Mouse (Mus musculus) intestine, postnatal 0 days (tissue): Measurements from ENCODE around the gene Calhm3. TPM values are rescaled to one million over a fixed set of nuclear protein-coding genes. Genes with fewer than 3 reads are reported as not detected.
"Not testable (repeated sequence)": the region's sequence is repeated elsewhere in the genome, so short reads cannot be mapped to it uniquely, and the experiment has no call there.

Experiments
- ATAC-seq: fragments of 200-750 bp; cut with Nextera tagmentation; 2 replicates; pipeline ENCODE4 v1.8.0; 2017; ENCODE audit warnings: mild to moderate bottlenecking, moderate TSS enrichment, moderate library complexity
- H3K27ac ChIP-seq: fragments of 300-500 bp; sonication (generic); 2 replicates; pipeline ENCODE4 v1.5.1; 2014; ENCODE audit warnings: mild to moderate bottlenecking, low read depth, low read length, moderate library complexity
- H3K27me3 ChIP-seq: fragments of 300-500 bp; sonication (generic); replicated peaks from 2 replicates; pipeline ENCODE4 v1.6.1; 2014; ENCODE audit warnings: low read length, mixed read lengths; ENCODE audit not compliant: control insufficient read depth, insufficient read depth
- H3K36me3 ChIP-seq: fragments of 300-500 bp; sonication (generic); 2 replicates; pipeline ENCODE4 v1.6.1; 2014; ENCODE audit warnings: mild to moderate bottlenecking, moderate library complexity; ENCODE audit not compliant: control insufficient read depth, insufficient read depth
- H3K4me1 ChIP-seq: fragments of 300-500 bp; sonication (generic); replicated peaks from 2 replicates; pipeline ENCODE4 v1.6.1; 2014; ENCODE audit warnings: antibody characterized with exemption, low read length, mixed read lengths; ENCODE audit not compliant: control insufficient read depth, insufficient read depth
- H3K4me2 ChIP-seq: fragments of 300-500 bp; sonication (generic); replicated peaks from 2 replicates; pipeline ENCODE4 v1.6.1; 2014; ENCODE audit warnings: low read depth, mild to moderate bottlenecking, moderate library complexity
- H3K4me3 ChIP-seq: fragments of 300-500 bp; sonication (generic); 2 replicates; pipeline ENCODE4 v1.5.1; 2014; ENCODE audit warnings: low read depth, low read length
- H3K9ac ChIP-seq: fragments of 300-500 bp; sonication (generic); 2 replicates; pipeline ENCODE4 v1.6.1; 2014; ENCODE audit warnings: mild to moderate bottlenecking, low read depth, low read length
- H3K9me3 ChIP-seq: fragments of 300-500 bp; sonication (generic); 2 replicates; pipeline ENCODE4 v1.6.1; 2016; ENCODE audit warnings: mixed run types; ENCODE audit not compliant: control insufficient read depth
- CTCF ChIP-seq: sonication (generic); IDR thresholded peaks from 2 replicates; pipeline ENCODE4 v1.5.1; 2016; ENCODE audit warnings: low read depth, mild to moderate bottlenecking, control low read depth, antibody characterized with exemption, moderate library complexity
- WGBS: fragments of 180-500 bp; shearing (Covaris S2); extraction: QIAGEN DNeasy Blood & Tissue Kit; methylation state at CpG from one replicate; pipeline ENCODE4 v1.1.7; 2014; 5-methylcytosine and 5-hydroxymethylcytosine counted together
- polyA plus RNA-seq: library from polyadenylated mRNA; unstranded; fragments of >200 nt; fragmentation: Nextera tagmentation; extraction: Ambion mirVana; gene quantifications from 2 replicates; pipeline ENCODE4 v1.2.1, GENCODE M21; 2015

The Calhm3 gene
- polyA plus RNA-seq, 1 experiment from 2014 or later = 0.95 TPM

DNA sequence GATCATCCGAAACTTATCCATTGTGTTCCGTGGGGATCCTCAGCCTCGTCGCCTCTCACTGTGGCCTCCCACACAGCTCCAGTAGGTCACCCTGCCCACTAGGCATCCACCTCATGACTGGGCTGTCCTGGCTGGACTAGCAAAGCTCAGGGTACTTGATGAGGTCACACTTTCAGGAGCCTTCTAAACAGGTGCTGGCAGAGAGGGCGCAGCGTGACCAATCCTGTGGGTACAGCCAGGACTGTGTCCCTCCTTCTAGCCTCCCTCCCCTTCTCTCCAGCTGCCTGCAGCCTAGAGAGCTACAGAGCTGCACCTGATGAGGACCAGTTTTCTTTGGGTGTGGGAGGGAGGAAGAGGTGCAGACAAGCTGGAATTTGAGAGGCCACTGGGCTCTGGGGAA lies 13.4 kb downstream of the Calhm3 start, which contains the start of gene Calhm1:
Gene Calhm1, minus strand, starts transcription at position 101 of the 400 bp plus-strand sequence.
- 91% methylated on average over 6 of the region's 6 CpGs for WGBS
- no peak within 1 kb of the TSS for H3K4me3 ChIP-seq

DNA sequence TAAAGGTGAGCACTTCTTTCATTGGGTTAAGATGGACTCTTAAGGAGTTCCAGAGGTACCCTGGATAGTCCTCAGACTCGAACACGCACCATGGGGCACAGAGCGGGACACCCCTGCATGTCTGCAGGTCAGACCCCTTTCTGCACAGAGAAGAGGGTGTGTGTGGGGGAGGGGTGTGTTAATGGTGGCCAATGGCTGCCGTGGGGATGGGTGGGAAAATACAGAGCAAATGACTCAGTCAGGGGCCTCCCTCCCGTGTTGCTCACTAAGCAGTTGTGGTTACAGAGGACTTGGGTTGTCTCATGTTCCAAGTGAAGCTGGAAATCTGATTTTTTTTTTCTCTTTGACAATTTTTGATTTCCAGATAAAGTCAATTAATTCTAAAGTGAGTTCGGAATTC lies 15.1 kb downstream of the Calhm3 start:
- Histone ChIP-seq H3K4me2 (no peak overlapping the region), H3K27ac (no peak overlapping the region), H3K4me3 (no peak overlapping the region), H3K27me3 (no peaks in the 10 kb centered on the region), H3K9ac (no peak overlapping the region), H3K36me3 (no peaks in the 10 kb centered on the region), H3K9me3 (no peaks in the 10 kb centered on the region), H3K4me1 (peaks cover 5% of the 10 kb centered on the region; the same call in 1 of the 2 replicates)
- no peak for ATAC-seq
- TF ChIP-seq CTCF = no peak
- 74% methylated on average over 6 of the region's 6 CpGs for WGBS

More for the DNA sequence above, 13.4 kb downstream of the Calhm3 start, which contains the start of gene Calhm1:
- no peaks in the 10 kb centered on the region for H3K36me3 ChIP-seq
- H3K27ac ChIP-seq = no peak within 1 kb of the TSS
- no peaks in the 10 kb centered on the region for H3K4me1 ChIP-seq
- no peak for TF ChIP-seq CTCF
- ATAC-seq = no peak
- H3K9ac ChIP-seq = no peak within 1 kb of the TSS
- no peak within 1 kb of the TSS for H3K4me2 ChIP-seq
- no peaks in the 10 kb centered on the region for H3K9me3 ChIP-seq
- no peaks in the 10 kb centered on the region for H3K27me3 ChIP-seq

DNA sequence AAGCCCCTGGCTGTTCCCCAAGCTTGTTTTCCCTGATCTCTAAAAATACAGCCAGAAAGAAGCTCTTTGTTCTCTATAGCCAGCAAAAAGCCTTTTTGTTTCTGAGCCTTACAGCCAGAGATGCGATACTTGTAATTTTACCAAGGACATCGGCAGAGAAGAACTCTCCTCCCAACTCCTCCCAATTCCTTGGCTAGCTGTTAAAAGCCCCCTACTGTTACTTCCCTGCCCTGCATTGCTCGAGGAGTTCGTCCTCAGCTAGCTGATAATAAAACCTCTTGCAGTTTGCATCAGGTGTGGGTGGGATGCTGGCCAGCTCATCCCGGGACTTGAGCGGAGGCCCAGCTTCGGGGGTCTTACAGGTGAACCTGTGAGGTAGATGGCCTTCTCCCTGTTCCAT lies 18.0 kb downstream of the Calhm3 start:
- TF ChIP-seq CTCF = 0 out of 2 replicates have a peak, but pooled peaks have one; percentile 21
- H3K36me3 ChIP-seq = peaks cover 11% of the 10 kb centered on the region; the same call in 1 of the 2 replicates
- H3K9ac ChIP-seq, H3K4me2 ChIP-seq, H3K27me3 ChIP-seq, ATAC-seq, H3K4me3 ChIP-seq, H3K9me3 ChIP-seq, H3K27ac ChIP-seq: not testable (repeated sequence)
- peaks cover 13% of the 10 kb centered on the region for H3K4me1 ChIP-seq
- 44% methylated on average over 7 of the region's 7 CpGs for WGBS

DNA sequence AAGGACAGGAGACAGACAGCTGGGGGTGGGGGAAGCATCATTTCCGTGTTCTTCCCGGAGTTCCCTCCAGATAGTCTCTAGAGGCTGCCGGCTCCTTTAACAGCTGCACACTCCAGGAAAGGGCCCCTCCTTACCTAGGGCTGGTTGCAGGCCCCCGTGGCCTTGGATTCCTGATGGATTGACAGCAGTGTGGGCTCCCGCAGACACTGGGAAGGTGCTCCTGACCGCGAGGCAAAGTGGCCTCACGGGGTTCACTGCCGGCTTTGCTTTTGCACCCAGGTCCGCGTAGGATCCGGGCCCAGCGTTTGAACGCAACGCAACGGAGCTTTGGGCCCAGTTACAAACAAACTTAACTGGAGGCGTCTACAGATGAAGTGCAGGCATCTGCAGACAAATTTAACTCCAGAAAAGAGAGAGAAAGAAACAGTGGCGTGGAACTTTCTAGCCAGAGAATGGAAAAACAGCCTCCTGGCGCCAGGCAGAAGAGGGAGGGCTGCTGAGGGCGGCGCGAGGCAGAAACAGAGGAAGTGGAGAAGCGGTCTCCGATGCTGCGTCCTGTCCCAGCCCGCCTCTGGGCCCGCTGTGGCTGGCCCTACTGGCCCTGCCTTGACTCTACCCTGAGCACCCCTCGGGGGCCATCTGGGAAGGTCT lies 19.7 kb downstream of the Calhm3 start, which contains the start of gene Calhm2:
Gene Calhm2, minus strand, starts transcription at position 524 of the 651 bp plus-strand sequence.
- Histone ChIP-seq H3K36me3 (peaks cover 19% of the 10 kb centered on the region; the same call in 1 of the 2 replicates), H3K9ac (peak within 1 kb of the TSS; percentile 53), H3K4me2 (peak within 1 kb of the TSS; percentile 67), H3K9me3 (no peaks in the 10 kb centered on the region), H3K27me3 (no peaks in the 10 kb centered on the region), H3K27ac (peak within 1 kb of the TSS; percentile 83), H3K4me3 (peak within 1 kb of the TSS; percentile 44), H3K4me1 (peaks cover 13% of the 10 kb centered on the region)
- TF ChIP-seq CTCF = no peak
- peak; percentile 48 for ATAC-seq
- 7% methylated on average over 28 of the region's 28 CpGs for WGBS

DNA sequence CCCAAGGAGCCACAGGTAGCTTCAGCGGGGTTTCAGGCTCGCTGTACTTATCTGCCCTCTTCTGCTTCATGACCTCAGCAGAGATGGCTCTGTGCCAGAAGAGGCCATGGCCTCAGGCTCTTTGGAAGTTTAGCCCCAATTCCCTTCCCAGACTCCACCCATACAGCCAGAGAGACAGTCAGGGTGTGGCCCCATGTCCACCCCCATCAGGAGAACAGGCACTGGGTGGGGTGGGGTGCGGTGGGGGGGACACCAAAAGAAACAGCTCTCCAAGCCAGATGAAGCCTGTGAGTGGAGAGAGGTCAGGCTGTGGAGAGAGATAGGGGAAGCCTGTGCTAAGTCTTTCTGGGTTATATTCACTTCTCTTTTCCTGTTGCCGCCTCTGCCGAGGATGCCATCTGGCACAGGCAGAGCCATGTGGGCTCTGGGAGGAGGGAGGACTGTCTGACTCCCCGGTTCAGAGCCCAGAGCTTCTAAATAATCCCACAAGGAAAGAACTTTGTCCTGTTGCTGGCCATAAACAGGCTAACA lies 20.4 kb downstream of the Calhm3 start:
- H3K9ac ChIP-seq = peak overlapping the region; percentile 53
- H3K4me1 ChIP-seq = peaks cover 13% of the 10 kb centered on the region
- peak; percentile 65 for ATAC-seq
- H3K27ac ChIP-seq = peak overlapping the region; percentile 83
- WGBS = 2% methylated on average over 6 of the region's 6 CpGs
- TF ChIP-seq CTCF = no peak
- H3K36me3 ChIP-seq = peaks cover 26% of the 10 kb centered on the region; the same call in 1 of the 2 replicates
- H3K27me3 ChIP-seq = no peaks in the 10 kb centered on the region
- peak overlapping the region; percentile 44 for H3K4me3 ChIP-seq
- H3K4me2 ChIP-seq = peak overlapping the region; percentile 67
- H3K9me3 ChIP-seq = no peaks in the 10 kb centered on the region

DNA sequence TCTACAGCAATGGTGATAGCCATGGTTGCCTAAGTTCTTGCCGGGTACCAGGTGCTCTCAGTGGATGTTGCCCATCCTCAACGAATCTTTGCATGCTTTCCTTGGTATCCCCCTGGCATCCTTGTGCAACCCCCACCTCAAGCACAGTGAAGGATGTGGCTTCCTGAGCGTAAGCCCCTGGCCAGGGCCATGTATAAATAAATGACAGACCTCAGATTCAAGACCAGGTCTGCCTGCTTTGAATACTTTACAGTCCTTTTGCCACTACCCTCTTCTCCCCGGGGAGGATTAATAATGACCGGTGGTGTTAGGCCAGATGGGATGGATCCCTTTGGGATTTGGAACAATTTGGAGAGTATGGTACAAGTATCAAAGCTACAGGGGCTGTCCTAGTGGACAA lies 21.4 kb downstream of the Calhm3 start:
- H3K9me3 ChIP-seq = no peaks in the 10 kb centered on the region
- WGBS = 80% methylated on average over 5 of the region's 5 CpGs
- H3K27me3 ChIP-seq = no peaks in the 10 kb centered on the region
- TF ChIP-seq CTCF = no peak
- H3K36me3 ChIP-seq = peaks cover 34% of the 10 kb centered on the region
- no peak overlapping the region for H3K9ac ChIP-seq
- H3K4me1 ChIP-seq = peaks cover 13% of the 10 kb centered on the region
- H3K4me2 ChIP-seq = no peak overlapping the region
- ATAC-seq = no peak
- no peak overlapping the region for H3K4me3 ChIP-seq
- no peak overlapping the region for H3K27ac ChIP-seq
